Mouse (Mus musculus): ENCODE measurements around the gene Gpx3. TPM values are rescaled to one million over a fixed set of nuclear protein-coding genes. Genes with fewer than 3 reads are reported as not detected.

Gpx3 gene
- polyA plus RNA-seq, 1 experiment from 2014 or later: 114 TPM

GRCm38 (mm10) chr11:54927346-54928140 is 25.3 kb downstream of the Gpx3 start:
- Histone ChIP-seq H3K4me3 (ENCODE audit: low read depth, low read length) (no peak overlapping the region), H3K4me1 (replicated peaks; ENCODE audit: control insufficient read depth, insufficient read depth, low read length) (no peaks in the 10 kb centered on the region), H3K27me3 (ENCODE audit: control insufficient read depth, insufficient read depth, low read length) (no peaks in the 10 kb centered on the region), H3K36me3 (ENCODE audit: control insufficient read depth, insufficient read depth, low read length) (no peaks in the 10 kb centered on the region), H3K4me2 (replicated peaks; ENCODE audit: low read depth, low read length) (no peak overlapping the region), H3K9me3 (ENCODE audit: control insufficient read depth, low read length) (no peaks in the 10 kb centered on the region), H3K9ac (ENCODE audit: low read depth, low read length) (no peak overlapping the region), H3K27ac (ENCODE audit: low read depth, low read length) (no peak overlapping the region)
- WGBS: 79% methylated on average over 14 of the region's 14 CpGs
- ATAC-seq (ENCODE audit: low FRiP score) (no peak), DNase-seq (ENCODE audit: low spot score) (peak; percentile 78)

GRCm38 (mm10) chr11:54928219-54928618 is 26.0 kb downstream of the Gpx3 start:
- Histone ChIP-seq H3K9me3 (ENCODE audit: control insufficient read depth, low read length) (no peaks in the 10 kb centered on the region), H3K27ac (ENCODE audit: low read depth, low read length) (no peak overlapping the region), H3K4me1 (replicated peaks; ENCODE audit: control insufficient read depth, insufficient read depth, low read length) (no peaks in the 10 kb centered on the region), H3K9ac (ENCODE audit: low read depth, low read length) (no peak overlapping the region), H3K36me3 (ENCODE audit: control insufficient read depth, insufficient read depth, low read length) (no peaks in the 10 kb centered on the region), H3K27me3 (ENCODE audit: control insufficient read depth, insufficient read depth, low read length) (no peaks in the 10 kb centered on the region), H3K4me3 (ENCODE audit: low read depth, low read length) (no peak overlapping the region), H3K4me2 (replicated peaks; ENCODE audit: low read depth, low read length) (no peak overlapping the region)
- 89% methylated on average over 3 of the region's 3 CpGs for WGBS
- no peak for DNase-seq (ENCODE audit: low spot score)
- no peak for ATAC-seq (ENCODE audit: low FRiP score)

- Histone ChIP-seq H3K27ac (ENCODE audit: low read depth, low read length) (no peak overlapping the region), H3K36me3 (ENCODE audit: control insufficient read depth, insufficient read depth, low read length) (no peaks in the 10 kb centered on the region), H3K9ac (ENCODE audit: low read depth, low read length) (no peak overlapping the region), H3K9me3 (ENCODE audit: control insufficient read depth, low read length) (no peaks in the 10 kb centered on the region), H3K27me3 (ENCODE audit: control insufficient read depth, insufficient read depth, low read length) (no peaks in the 10 kb centered on the region), H3K4me2 (replicated peaks; ENCODE audit: low read depth, low read length) (no peak overlapping the region), H3K4me3 (ENCODE audit: low read depth, low read length) (no peak overlapping the region), H3K4me1 (replicated peaks; ENCODE audit: control insufficient read depth, insufficient read depth, low read length) (no peaks in the 10 kb centered on the region)
- no peak for ATAC-seq (ENCODE audit: low FRiP score)
- no peak for DNase-seq (ENCODE audit: low spot score)
- WGBS: 85% methylated on average over 7 of the region's 7 CpGs
These were observed 26.6 kb downstream of the Gpx3 start for GRCm38 (mm10) chr11:54928886-54929285.

DNA sequence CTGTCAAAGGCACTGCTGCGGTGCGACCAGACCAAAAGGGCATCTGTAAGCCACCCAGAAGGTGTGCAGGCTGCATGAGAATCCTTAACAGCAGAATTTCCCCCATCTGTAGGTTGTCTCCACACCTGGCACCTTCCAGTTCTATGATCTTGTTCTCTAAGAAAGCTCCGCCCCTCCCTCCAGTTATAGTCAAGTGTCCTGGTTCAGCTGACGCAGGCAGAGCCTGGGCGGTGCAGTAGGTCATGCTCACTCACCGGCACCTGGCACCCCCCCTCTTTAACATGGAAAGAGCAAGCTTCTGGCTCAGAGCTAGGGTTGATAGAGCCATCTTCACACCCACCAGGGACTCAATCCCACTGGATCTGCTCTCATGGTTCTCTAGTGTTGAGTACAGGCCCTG is 27.0 kb downstream of the Gpx3 start:
- H3K9me3 ChIP-seq (ENCODE audit: control insufficient read depth, low read length): no peaks in the 10 kb centered on the region
- no peak overlapping the region for H3K27ac ChIP-seq (ENCODE audit: low read depth, low read length)
- DNase-seq (ENCODE audit: low spot score) (no peak), ATAC-seq (ENCODE audit: low FRiP score) (no peak)
- no peaks in the 10 kb centered on the region for H3K4me1 ChIP-seq (replicated peaks; ENCODE audit: control insufficient read depth, insufficient read depth, low read length)
- H3K36me3 ChIP-seq (ENCODE audit: control insufficient read depth, insufficient read depth, low read length): no peaks in the 10 kb centered on the region
- H3K4me3 ChIP-seq (ENCODE audit: low read depth, low read length): no peak overlapping the region
- H3K27me3 ChIP-seq (ENCODE audit: control insufficient read depth, insufficient read depth, low read length): no peaks in the 10 kb centered on the region
- 97% methylated on average over 6 of the region's 6 CpGs for WGBS
- no peak overlapping the region for H3K4me2 ChIP-seq (replicated peaks; ENCODE audit: low read depth, low read length)
- no peak overlapping the region for H3K9ac ChIP-seq (ENCODE audit: low read depth, low read length)

GRCm38 (mm10) chr11:54929744-54930143 is 27.5 kb downstream of the Gpx3 start:
- H3K9ac ChIP-seq (ENCODE audit: low read depth, low read length): no peak overlapping the region
- H3K36me3 ChIP-seq (ENCODE audit: control insufficient read depth, insufficient read depth, low read length): no peaks in the 10 kb centered on the region
- DNase-seq (ENCODE audit: low spot score) (no peak), ATAC-seq (ENCODE audit: low FRiP score) (no peak)
- no peak overlapping the region for H3K4me3 ChIP-seq (ENCODE audit: low read depth, low read length)
- H3K4me2 ChIP-seq (replicated peaks; ENCODE audit: low read depth, low read length): no peak overlapping the region
- H3K27ac ChIP-seq (ENCODE audit: low read depth, low read length): no peak overlapping the region
- no peaks in the 10 kb centered on the region for H3K4me1 ChIP-seq (replicated peaks; ENCODE audit: control insufficient read depth, insufficient read depth, low read length)
- H3K27me3 ChIP-seq (ENCODE audit: control insufficient read depth, insufficient read depth, low read length): no peaks in the 10 kb centered on the region
- H3K9me3 ChIP-seq (ENCODE audit: control insufficient read depth, low read length): no peaks in the 10 kb centered on the region
- 90% methylated on average over 8 of the region's 8 CpGs for WGBS

- Histone ChIP-seq H3K4me3 (ENCODE audit: low read depth, low read length) (no peak overlapping the region), H3K9ac (ENCODE audit: low read depth, low read length) (no peak overlapping the region), H3K27ac (ENCODE audit: low read depth, low read length) (no peak overlapping the region), H3K4me2 (replicated peaks; ENCODE audit: low read depth, low read length) (no peak overlapping the region), H3K36me3 (ENCODE audit: control insufficient read depth, insufficient read depth, low read length) (no peaks in the 10 kb centered on the region), H3K27me3 (ENCODE audit: control insufficient read depth, insufficient read depth, low read length) (no peaks in the 10 kb centered on the region), H3K4me1 (replicated peaks; ENCODE audit: control insufficient read depth, insufficient read depth, low read length) (no peaks in the 10 kb centered on the region), H3K9me3 (ENCODE audit: control insufficient read depth, low read length) (no peaks in the 10 kb centered on the region)
- WGBS: 68% methylated on average over 7 of the region's 7 CpGs
- DNase-seq (ENCODE audit: low spot score) (peak; percentile 75), ATAC-seq (ENCODE audit: low FRiP score) (no peak)
These were observed 28.2 kb downstream of the Gpx3 start for GRCm38 (mm10) chr11:54930318-54930979.

GRCm38 (mm10) chr11:54931405-54932093 is 29.3 kb downstream of the Gpx3 start:
- no peaks in the 10 kb centered on the region for H3K9me3 ChIP-seq (ENCODE audit: control insufficient read depth, low read length)
- H3K4me2 ChIP-seq (replicated peaks; ENCODE audit: low read depth, low read length): no peak overlapping the region
- no peaks in the 10 kb centered on the region for H3K36me3 ChIP-seq (ENCODE audit: control insufficient read depth, insufficient read depth, low read length)
- WGBS: 55% methylated on average over 5 of the region's 5 CpGs
- no peaks in the 10 kb centered on the region for H3K4me1 ChIP-seq (replicated peaks; ENCODE audit: control insufficient read depth, insufficient read depth, low read length)
- DNase-seq (ENCODE audit: low spot score) (peak; percentile 56), ATAC-seq (ENCODE audit: low FRiP score) (no peak)
- H3K4me3 ChIP-seq (ENCODE audit: low read depth, low read length): no peak overlapping the region
- H3K9ac ChIP-seq (ENCODE audit: low read depth, low read length): no peak overlapping the region
- no peaks in the 10 kb centered on the region for H3K27me3 ChIP-seq (ENCODE audit: control insufficient read depth, insufficient read depth, low read length)
- H3K27ac ChIP-seq (ENCODE audit: low read depth, low read length): no peak overlapping the region

- ATAC-seq (ENCODE audit: low FRiP score) (no peak), DNase-seq (ENCODE audit: low spot score) (no peak)
- 94% methylated on average over 6 of the region's 6 CpGs for WGBS
- Histone ChIP-seq H3K27me3 (ENCODE audit: control insufficient read depth, insufficient read depth, low read length) (no peaks in the 10 kb centered on the region), H3K9me3 (ENCODE audit: control insufficient read depth, low read length) (no peaks in the 10 kb centered on the region), H3K4me2 (replicated peaks; ENCODE audit: low read depth, low read length) (no peak overlapping the region), H3K4me1 (replicated peaks; ENCODE audit: control insufficient read depth, insufficient read depth, low read length) (no peaks in the 10 kb centered on the region), H3K4me3 (ENCODE audit: low read depth, low read length) (no peak overlapping the region), H3K36me3 (ENCODE audit: control insufficient read depth, insufficient read depth, low read length) (no peaks in the 10 kb centered on the region), H3K9ac (ENCODE audit: low read depth, low read length) (no peak overlapping the region), H3K27ac (ENCODE audit: low read depth, low read length) (no peak overlapping the region)
These were observed 30.3 kb downstream of the Gpx3 start for GRCm38 (mm10) chr11:54932540-54932939.
